Mouse (Mus musculus): ENCODE data around the gene Lce1c. TPM values are rescaled to one million over a fixed set of nuclear protein-coding genes. Genes with fewer than 3 reads are reported as not detected.
"Not testable (repeated sequence)": the region's sequence is repeated elsewhere in the genome, so short reads cannot be mapped to it uniquely, and the experiment has no call there.

Gene Lce1c
- not detected in 2 replicates for polyA plus RNA-seq (2014; fragmentation: Nextera tagmentation; extraction: Ambion mirVana)

- no peak within 1 kb of the TSS for H3K4me2 ChIP-seq
- no peak within 1 kb of the TSS for H3K9ac ChIP-seq (ENCODE audit: low read depth, low read length)
- WGBS = 87% methylated on average over 4 of the region's 4 CpGs
- no peaks in the 10 kb centered on the region for H3K9me3 ChIP-seq (ENCODE audit: control insufficient read depth, low read length)
- no peak within 1 kb of the TSS for H3K27ac ChIP-seq (ENCODE audit: low read depth, low read length)
- DNase-seq (ENCODE audit: low spot score) (no peak), ATAC-seq (replicated peaks; ENCODE audit: low FRiP score) (no peak)
- no peaks in the 10 kb centered on the region for H3K27me3 ChIP-seq (replicated peaks; ENCODE audit: control insufficient read depth, insufficient read depth, low read length)
- H3K36me3 ChIP-seq (ENCODE audit: control insufficient read depth, insufficient read depth, low read length) = no peaks in the 10 kb centered on the region
- no peak within 1 kb of the TSS for H3K4me3 ChIP-seq (ENCODE audit: low read depth, low read length)
- no peaks in the 10 kb centered on the region for H3K4me1 ChIP-seq (replicated peaks; ENCODE audit: control insufficient read depth, insufficient read depth, low read length)
Measured at GRCm38 (mm10) chr3:92678947-92679346, at the start of gene Lce1c. Gene Lce1c (plus strand): TSS chr3:92679247.

- 42% methylated on average over 1 of the region's 1 CpGs for WGBS
- H3K4me2 ChIP-seq = no peak overlapping the region
- H3K36me3 ChIP-seq (ENCODE audit: control insufficient read depth, insufficient read depth, low read length) = no peaks in the 10 kb centered on the region
- DNase-seq (ENCODE audit: low spot score) (no peak), ATAC-seq (replicated peaks; ENCODE audit: low FRiP score) (no peak)
- H3K27ac ChIP-seq (ENCODE audit: low read depth, low read length) = no peak overlapping the region
- no peaks in the 10 kb centered on the region for H3K4me1 ChIP-seq (replicated peaks; ENCODE audit: control insufficient read depth, insufficient read depth, low read length)
- no peak overlapping the region for H3K4me3 ChIP-seq (ENCODE audit: low read depth, low read length)
- H3K9me3 ChIP-seq (ENCODE audit: control insufficient read depth, low read length) = no peaks in the 10 kb centered on the region
- no peaks in the 10 kb centered on the region for H3K27me3 ChIP-seq (replicated peaks; ENCODE audit: control insufficient read depth, insufficient read depth, low read length)
- no peak overlapping the region for H3K9ac ChIP-seq (ENCODE audit: low read depth, low read length)
Measured at GRCm38 (mm10) chr3:92637745-92638652, 41.0 kb upstream of the Lce1c start.

- no peaks in the 10 kb centered on the region for H3K27me3 ChIP-seq (replicated peaks; ENCODE audit: control insufficient read depth, insufficient read depth, low read length)
- DNase-seq (ENCODE audit: low spot score) (no peak), ATAC-seq (replicated peaks; ENCODE audit: low FRiP score) (no peak)
- H3K4me2 ChIP-seq = no peak overlapping the region
- H3K27ac ChIP-seq (ENCODE audit: low read depth, low read length) = no peak overlapping the region
- H3K36me3 ChIP-seq (ENCODE audit: control insufficient read depth, insufficient read depth, low read length) = no peaks in the 10 kb centered on the region
- H3K9ac ChIP-seq (ENCODE audit: low read depth, low read length) = no peak overlapping the region
- H3K9me3 ChIP-seq (ENCODE audit: control insufficient read depth, low read length) = no peaks in the 10 kb centered on the region
- H3K4me3 ChIP-seq (ENCODE audit: low read depth, low read length) = no peak overlapping the region
- WGBS = 77% methylated on average over 3 of the region's 3 CpGs
- no peaks in the 10 kb centered on the region for H3K4me1 ChIP-seq (replicated peaks; ENCODE audit: control insufficient read depth, insufficient read depth, low read length)
Measured at GRCm38 (mm10) chr3:92638653-92638991, 40.4 kb upstream of the Lce1c start.

GRCm38 (mm10) chr3:92639854-92640253 is 39.2 kb upstream of the Lce1c start:
- Histone ChIP-seq H3K9ac (ENCODE audit: low read depth, low read length) (no peak overlapping the region), H3K27me3 (replicated peaks; ENCODE audit: control insufficient read depth, insufficient read depth, low read length) (no peaks in the 10 kb centered on the region), H3K9me3 (ENCODE audit: control insufficient read depth, low read length) (no peaks in the 10 kb centered on the region), H3K36me3 (ENCODE audit: control insufficient read depth, insufficient read depth, low read length) (no peaks in the 10 kb centered on the region), H3K4me1 (replicated peaks; ENCODE audit: control insufficient read depth, insufficient read depth, low read length) (no peaks in the 10 kb centered on the region), H3K27ac (ENCODE audit: low read depth, low read length) (no peak overlapping the region), H3K4me3 (ENCODE audit: low read depth, low read length) (no peak overlapping the region), H3K4me2 (no peak overlapping the region)
- WGBS = 89% methylated on average over 15 of the region's 15 CpGs
- no peak for DNase-seq (ENCODE audit: low spot score)
- ATAC-seq (replicated peaks; ENCODE audit: low FRiP score) = no peak

GRCm38 (mm10) chr3:92648207-92648606 is 30.8 kb upstream of the Lce1c start, which contains the start of gene Lce1a1:
Gene Lce1a1 (minus strand): TSS chr3:92648307.
- Histone ChIP-seq H3K27ac (ENCODE audit: low read depth, low read length) (no peak within 1 kb of the TSS), H3K4me1 (replicated peaks; ENCODE audit: control insufficient read depth, insufficient read depth, low read length) (no peaks in the 10 kb centered on the region), H3K27me3 (replicated peaks; ENCODE audit: control insufficient read depth, insufficient read depth, low read length) (no peaks in the 10 kb centered on the region), H3K9ac (ENCODE audit: low read depth, low read length) (no peak within 1 kb of the TSS), H3K4me3 (ENCODE audit: low read depth, low read length) (no peak within 1 kb of the TSS), H3K36me3 (ENCODE audit: control insufficient read depth, insufficient read depth, low read length) (no peaks in the 10 kb centered on the region), H3K4me2 (no peak within 1 kb of the TSS), H3K9me3 (ENCODE audit: control insufficient read depth, low read length) (no peaks in the 10 kb centered on the region)
- DNase-seq (ENCODE audit: low spot score) (no peak), ATAC-seq (replicated peaks; ENCODE audit: low FRiP score) (no peak)
- 76% methylated on average over 1 of the region's 1 CpGs for WGBS

GRCm38 (mm10) chr3:92656826-92657225 is 22.2 kb upstream of the Lce1c start, which contains the start of gene Lce1b:
Gene Lce1b (minus strand): TSS chr3:92656926.
- no peak for ATAC-seq (replicated peaks; ENCODE audit: low FRiP score)
- Histone ChIP-seq H3K27me3 (replicated peaks; ENCODE audit: control insufficient read depth, insufficient read depth, low read length) (no peaks in the 10 kb centered on the region), H3K9ac (ENCODE audit: low read depth, low read length) (no peak within 1 kb of the TSS)

GRCm38 (mm10) chr3:92670215-92670614 is 8.8 kb upstream of the Lce1c start, which contains the start of gene Lce1a2:
Gene Lce1a2 (minus strand): TSS chr3:92670315.
- Histone ChIP-seq H3K9ac (ENCODE audit: low read depth, low read length) (no peak within 1 kb of the TSS), H3K9me3 (ENCODE audit: control insufficient read depth, low read length) (no peaks in the 10 kb centered on the region), H3K27me3 (replicated peaks; ENCODE audit: control insufficient read depth, insufficient read depth, low read length) (no peaks in the 10 kb centered on the region), H3K36me3 (ENCODE audit: control insufficient read depth, insufficient read depth, low read length) (no peaks in the 10 kb centered on the region), H3K4me2 (no peak within 1 kb of the TSS), H3K4me3 (ENCODE audit: low read depth, low read length) (no peak within 1 kb of the TSS), H3K4me1 (replicated peaks; ENCODE audit: control insufficient read depth, insufficient read depth, low read length) (no peaks in the 10 kb centered on the region), H3K27ac (ENCODE audit: low read depth, low read length) (no peak within 1 kb of the TSS)
- no peak for ATAC-seq (replicated peaks; ENCODE audit: low FRiP score)
- no peak for DNase-seq (ENCODE audit: low spot score)

More at GRCm38 (mm10) chr3:92656826-92657225, 22.2 kb upstream of the Lce1c start, which contains the start of gene Lce1b:
- H3K4me2 ChIP-seq = no peak within 1 kb of the TSS
- no peak within 1 kb of the TSS for H3K4me3 ChIP-seq (ENCODE audit: low read depth, low read length)
- no peak within 1 kb of the TSS for H3K27ac ChIP-seq (ENCODE audit: low read depth, low read length)
- DNase-seq (ENCODE audit: low spot score) = no peak
- H3K36me3 ChIP-seq (ENCODE audit: control insufficient read depth, insufficient read depth, low read length) = no peaks in the 10 kb centered on the region
- no peaks in the 10 kb centered on the region for H3K9me3 ChIP-seq (ENCODE audit: control insufficient read depth, low read length)
- H3K4me1 ChIP-seq (replicated peaks; ENCODE audit: control insufficient read depth, insufficient read depth, low read length) = no peaks in the 10 kb centered on the region

- no peak within 1 kb of the TSS for H3K4me3 ChIP-seq (ENCODE audit: low read depth, low read length)
- no peaks in the 10 kb centered on the region for H3K36me3 ChIP-seq (ENCODE audit: control insufficient read depth, insufficient read depth, low read length)
- H3K27me3 ChIP-seq (replicated peaks; ENCODE audit: control insufficient read depth, insufficient read depth, low read length) = no peaks in the 10 kb centered on the region
- no peaks in the 10 kb centered on the region for H3K9me3 ChIP-seq (ENCODE audit: control insufficient read depth, low read length)
- DNase-seq (ENCODE audit: low spot score) = no peak
- H3K4me2 ChIP-seq = no peak within 1 kb of the TSS
- WGBS = 61% methylated on average over 2 of the region's 2 CpGs
- H3K27ac ChIP-seq (ENCODE audit: low read depth, low read length) = no peak within 1 kb of the TSS
- H3K4me1 ChIP-seq (replicated peaks; ENCODE audit: control insufficient read depth, insufficient read depth, low read length) = no peaks in the 10 kb centered on the region
- no peak for ATAC-seq (replicated peaks; ENCODE audit: low FRiP score)
- H3K9ac ChIP-seq (ENCODE audit: low read depth, low read length) = no peak within 1 kb of the TSS
Measured at GRCm38 (mm10) chr3:92687110-92687509, 8.1 kb downstream of the Lce1c start, which contains the start of gene Lce1d. Gene Lce1d (minus strand): TSS chr3:92687210.

GRCm38 (mm10) chr3:92689154-92689553 is 10.1 kb downstream of the Lce1c start:
- not testable (repeated sequence) for H3K9me3 ChIP-seq (ENCODE audit: control insufficient read depth, low read length); H3K4me3 ChIP-seq (ENCODE audit: low read depth, low read length); H3K4me1 ChIP-seq (replicated peaks; ENCODE audit: control insufficient read depth, insufficient read depth, low read length); H3K4me2 ChIP-seq; H3K9ac ChIP-seq (ENCODE audit: low read depth, low read length); H3K36me3 ChIP-seq (ENCODE audit: control insufficient read depth, insufficient read depth, low read length); H3K27me3 ChIP-seq (replicated peaks; ENCODE audit: control insufficient read depth, insufficient read depth, low read length); H3K27ac ChIP-seq (ENCODE audit: low read depth, low read length); ATAC-seq (replicated peaks; ENCODE audit: low FRiP score); DNase-seq (ENCODE audit: low spot score)
- 64% methylated on average over 16 of the region's 16 CpGs for WGBS

All from liver, embryonic 11.5 days (tissue).